Mouse (Mus musculus) fibroblast of lung, adult 2 months (primary cell): ENCODE data around the gene Cep55.

Experiments used
- DNase-seq: peaks from one replicate; pipeline ENCODE4 v3.0.0-alpha.2; 2011; ENCODE audit warnings: low read depth

Cep55 gene

DNA sequence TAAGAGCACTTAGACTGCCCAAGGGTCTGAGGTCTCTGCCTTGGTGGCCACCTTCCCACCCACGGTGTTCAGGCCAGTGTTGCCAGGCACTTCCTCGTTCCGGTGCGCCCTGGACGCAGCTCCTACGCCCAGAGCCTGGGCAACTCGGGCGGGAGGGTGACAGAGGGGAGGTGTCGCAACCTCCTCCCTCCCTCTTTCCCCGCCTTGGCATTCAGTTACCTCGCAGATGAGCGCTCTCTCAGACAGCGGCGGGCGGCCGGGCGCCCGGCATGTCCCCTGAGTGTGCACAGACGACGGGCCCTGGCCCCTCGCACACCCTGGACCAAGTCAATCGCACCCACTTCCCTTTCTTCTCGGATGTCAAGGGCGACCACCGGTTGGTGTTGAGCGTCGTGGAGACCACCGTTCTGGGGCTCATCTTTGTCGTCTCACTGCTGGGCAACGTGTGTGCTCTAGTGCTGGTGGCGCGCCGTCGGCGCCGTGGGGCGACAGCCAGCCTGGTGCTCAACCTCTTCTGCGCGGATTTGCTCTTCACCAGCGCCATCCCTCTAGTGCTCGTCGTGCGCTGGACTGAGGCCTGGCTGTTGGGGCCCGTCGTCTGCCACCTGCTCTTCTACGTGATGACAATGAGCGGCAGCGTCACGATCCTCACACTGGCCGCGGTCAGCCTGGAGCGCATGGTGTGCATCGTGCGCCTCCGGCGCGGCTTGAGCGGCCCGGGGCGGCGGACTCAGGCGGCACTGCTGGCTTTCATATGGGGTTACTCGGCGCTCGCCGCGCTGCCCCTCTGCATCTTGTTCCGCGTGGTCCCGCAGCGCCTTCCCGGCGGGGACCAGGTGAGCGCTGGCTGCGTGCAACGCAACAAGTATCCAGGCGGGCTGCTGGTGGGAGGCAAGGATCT, 42.3 kb downstream of the Cep55 start, which contains the start of gene Ffar4:
Gene Ffar4, plus strand, starts transcription at position 214 of the 901 bp plus-strand sequence.
- no peak for DNase-seq

DNA sequence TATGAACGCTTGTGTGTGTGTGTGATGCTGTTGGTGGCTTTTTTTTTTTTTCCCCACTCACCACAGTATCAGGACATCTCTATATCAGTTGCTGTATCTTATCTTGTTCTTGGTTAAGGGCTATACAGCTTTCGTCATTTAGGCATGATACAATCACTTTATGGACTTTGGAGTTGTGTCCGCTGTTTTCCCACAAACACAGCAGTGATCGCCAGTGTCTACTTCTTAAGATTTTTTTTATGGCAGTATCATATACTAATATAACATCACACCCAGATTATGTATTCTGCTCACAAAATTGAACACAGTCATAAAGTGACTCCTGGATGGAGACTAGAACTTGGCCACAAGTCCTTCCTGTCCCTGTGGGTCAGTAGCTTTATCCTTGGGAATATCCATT, 53.1 kb downstream of the Cep55 start:
- DNase-seq: no peak

DNA sequence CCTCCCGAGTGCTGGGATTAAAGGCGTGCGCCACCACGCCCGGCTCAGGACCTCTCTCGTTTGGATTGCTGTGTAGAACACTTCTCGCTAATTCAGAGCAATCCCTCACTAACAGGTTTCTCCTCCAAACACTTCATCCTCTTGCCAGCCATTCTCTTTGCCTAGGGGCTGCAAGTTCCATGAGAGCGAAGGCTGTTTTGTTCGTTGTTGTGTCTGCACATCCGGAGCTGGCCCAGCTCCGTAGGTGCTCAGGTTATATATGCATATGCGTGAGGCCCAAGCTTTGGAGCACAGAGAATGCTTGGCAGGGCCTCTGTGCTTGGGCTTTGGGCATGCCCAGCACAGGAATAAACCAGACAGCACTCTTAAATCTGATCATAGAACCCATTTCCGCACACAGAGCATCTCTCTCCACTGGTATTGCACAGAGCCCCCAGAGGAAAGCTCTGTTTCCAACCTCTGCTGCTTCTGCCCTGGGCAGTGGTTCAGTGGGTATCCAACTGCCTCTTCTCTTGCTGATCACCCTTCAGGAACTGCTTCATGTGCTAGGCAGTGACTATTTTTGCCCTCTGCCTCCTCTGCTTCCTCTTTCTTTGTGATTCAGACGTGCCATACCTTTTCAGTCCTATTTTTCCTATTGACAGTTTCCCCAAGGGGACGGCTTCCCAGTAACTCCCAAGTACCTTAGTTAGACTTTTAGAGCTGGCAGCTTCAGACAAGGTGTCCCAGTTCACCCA, 54.9 kb downstream of the Cep55 start:
- no peak for DNase-seq

DNA sequence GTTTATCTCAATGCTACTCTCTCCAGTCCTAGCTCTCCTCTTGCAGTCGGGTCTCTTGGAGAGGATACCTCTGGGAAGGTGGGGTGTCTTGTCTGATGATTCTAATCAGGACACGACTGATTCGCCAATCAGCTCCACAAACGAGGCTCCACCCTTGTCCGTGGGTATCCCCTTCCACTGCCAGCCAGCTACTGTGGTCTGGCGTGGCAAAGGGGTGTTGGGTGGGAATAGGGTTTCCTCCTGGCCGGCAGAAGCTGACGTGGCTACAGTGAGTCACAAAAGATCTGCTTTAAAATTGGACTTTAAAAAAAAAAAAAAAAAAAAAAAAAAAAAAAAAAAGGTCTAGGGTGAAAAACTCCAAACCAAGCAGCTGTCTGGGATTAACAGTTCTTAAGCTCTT, 56.2 kb downstream of the Cep55 start:
- DNase-seq: peak; percentile 5

DNA sequence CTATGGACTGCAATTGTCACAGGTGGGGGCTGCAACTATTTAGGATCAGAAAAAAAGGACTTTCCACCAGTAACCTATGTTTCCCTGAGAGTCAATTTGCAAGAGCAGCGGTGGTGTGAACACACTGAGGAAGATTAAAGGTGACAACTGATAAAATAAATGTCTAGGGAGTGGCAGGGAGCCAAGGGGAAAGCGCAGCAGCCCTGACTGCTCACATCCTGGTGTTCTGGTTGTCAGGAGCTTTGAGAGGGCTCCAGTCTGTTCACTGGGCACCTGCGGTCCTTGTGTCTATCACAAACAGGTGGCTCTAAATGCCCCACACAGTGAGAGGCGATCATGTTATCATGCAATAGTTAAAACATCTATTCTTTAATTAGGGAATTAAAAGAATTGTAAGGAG, 57.8 kb downstream of the Cep55 start:
- DNase-seq: no peak

DNA sequence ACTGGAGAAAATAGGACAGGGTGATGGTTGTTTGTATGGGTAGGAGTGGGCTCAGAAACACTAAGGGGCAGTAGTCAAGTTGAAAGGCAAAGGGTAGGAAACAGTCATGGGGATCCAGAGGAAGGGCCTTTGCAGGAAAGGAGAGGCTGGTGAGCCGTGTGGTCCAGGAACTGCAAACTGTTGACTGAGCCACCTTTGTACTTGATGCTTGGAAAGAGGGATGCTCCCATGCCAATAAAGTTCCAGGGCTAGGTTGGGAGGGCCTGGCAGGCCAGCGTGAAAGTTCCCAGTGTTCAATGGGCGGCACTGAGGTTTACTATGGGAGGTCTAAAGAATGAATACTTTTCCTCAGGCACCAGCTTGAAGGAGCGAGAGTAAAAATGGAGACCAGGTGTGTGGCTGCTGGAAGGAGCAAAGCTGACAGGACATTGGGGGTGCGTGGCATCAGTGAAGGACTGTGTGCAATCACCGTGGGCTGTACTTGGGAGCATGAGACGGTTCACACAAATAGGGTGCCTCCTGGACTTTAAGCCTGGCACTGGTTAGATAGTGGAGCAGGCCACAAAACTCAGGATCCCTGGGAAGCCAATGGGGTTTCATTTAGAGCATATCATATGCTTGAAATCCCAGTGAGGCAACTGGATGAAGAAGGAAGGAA, 60.2 kb downstream of the Cep55 start:
- DNase-seq: no peak

DNA sequence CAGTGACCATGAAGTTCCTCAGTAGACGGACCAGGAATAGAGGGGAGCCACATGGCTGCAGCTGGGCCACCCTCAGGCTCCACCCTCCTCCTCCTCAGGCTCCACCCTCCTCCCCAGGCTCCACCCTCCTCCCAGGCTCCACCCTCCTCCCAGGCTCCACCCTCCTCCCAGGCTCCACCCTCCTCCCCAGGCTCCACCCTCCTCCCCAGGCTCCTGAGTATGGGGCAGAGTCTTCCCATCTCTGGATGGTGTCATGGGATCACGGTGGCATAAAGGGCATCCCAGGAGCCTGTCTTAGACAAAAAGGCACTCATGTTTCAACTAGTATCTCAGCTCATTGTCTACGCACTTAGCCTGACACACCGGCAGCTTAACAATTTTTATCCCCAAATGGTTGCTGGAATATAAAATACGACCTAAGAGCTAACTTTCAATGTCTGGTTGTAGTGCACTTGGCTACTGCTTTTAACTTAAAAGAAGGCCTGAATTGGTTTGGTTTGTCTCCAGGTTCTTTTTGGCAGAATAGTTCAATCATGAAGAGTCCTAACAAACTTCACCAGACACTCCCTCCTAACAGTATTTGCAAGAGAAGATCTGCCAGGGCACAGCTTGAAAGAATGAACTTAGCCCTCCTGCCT, 65.4 kb downstream of the Cep55 start:
- no peak for DNase-seq

DNA sequence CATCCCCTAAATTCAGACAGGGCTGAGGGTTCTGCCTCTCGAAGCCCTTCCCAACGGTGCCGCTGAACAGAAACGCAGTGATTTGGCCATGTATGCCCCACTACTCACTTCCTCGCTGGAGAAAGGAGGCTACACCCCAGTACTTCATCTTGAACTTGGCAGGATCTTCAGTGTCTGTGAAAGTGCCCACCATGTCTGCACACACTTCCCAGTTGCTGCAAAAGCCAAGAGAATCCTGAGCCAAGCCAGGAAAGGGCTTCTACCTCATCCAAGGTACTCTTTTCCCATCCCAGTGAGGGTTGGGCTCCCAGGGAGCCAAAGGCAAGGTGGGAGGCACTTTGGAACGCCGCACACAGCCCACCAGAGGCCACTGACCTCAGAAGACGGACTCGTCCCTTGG, 69.1 kb downstream of the Cep55 start:
- DNase-seq: no peak
